Mouse (Mus musculus) cortical plate, adult 2 months (tissue): ENCODE results near the gene Gm10639.
"Not testable (repeated sequence)": the region's sequence is repeated elsewhere in the genome, so short reads cannot be mapped to it uniquely, and the experiment has no call there.

Experiments used
- CTCF ChIP-seq: fragments of 200-500 bp; IDR thresholded peaks from 2 replicates; pipeline ENCODE4 v1.5.1; 2011; ENCODE audit warnings: mild to moderate bottlenecking, control low read depth, low read length; ENCODE audit not compliant: insufficient read depth; ENCODE audit errors: extremely low read depth
- POLR2A ChIP-seq: fragments of 200-500 bp; IDR thresholded peaks from 2 replicates; pipeline ENCODE4 v1.6.1; 2011; ENCODE audit warnings: mild to moderate bottlenecking, low read length, control low read depth; ENCODE audit not compliant: insufficient read depth; ENCODE audit errors: extremely low read depth

DNA sequence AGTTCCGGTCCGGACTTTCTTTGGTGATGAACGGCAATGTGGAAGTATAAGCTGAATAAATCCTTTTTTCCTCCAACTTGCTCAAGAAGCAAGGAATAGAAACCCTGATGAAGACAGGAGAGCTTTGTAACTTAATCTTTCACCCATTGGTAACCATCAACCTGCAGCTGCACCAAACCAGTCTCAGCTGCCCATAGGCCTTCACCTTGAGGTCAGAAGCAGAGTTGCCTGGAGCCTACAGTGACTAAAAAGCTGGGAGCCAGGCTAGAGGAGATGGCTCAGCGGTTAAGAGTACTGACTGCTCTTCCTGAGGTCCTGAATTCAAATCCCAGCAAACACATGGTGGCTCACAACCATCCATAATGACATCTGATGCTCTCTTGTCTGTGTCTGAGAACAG, 52.8 kb downstream of the Gm10639 start:
- not testable (repeated sequence) for TF ChIP-seq POLR2A, CTCF
